Mouse (Mus musculus) forebrain, embryonic 12.5 days (tissue): ENCODE data around the gene Art3. TPM values are rescaled to one million over a fixed set of nuclear protein-coding genes. Genes with fewer than 3 reads are reported as not detected.

Experiments used
- ATAC-seq: fragments of 200-750 bp; cut with Nextera tagmentation; 2 replicates; pipeline ENCODE4 v1.8.0; 2017; ENCODE audit warnings: moderate TSS enrichment; ENCODE audit not compliant: low FRiP score
- H3K27ac ChIP-seq: fragments of 300-500 bp; sonication (generic); 2 replicates; pipeline ENCODE4 v1.5.1; 2016; ENCODE audit warnings: mild to moderate bottlenecking
- H3K27me3 ChIP-seq: fragments of 300-500 bp; sonication (generic); 2 replicates; pipeline ENCODE4 v1.6.1; 2016; ENCODE audit warnings: mild to moderate bottlenecking
- H3K36me3 ChIP-seq: fragments of 300-500 bp; sonication (generic); replicated peaks from 2 replicates; pipeline ENCODE4 v1.6.1; 2016; ENCODE audit warnings: mild to moderate bottlenecking
- H3K4me1 ChIP-seq: fragments of 300-500 bp; sonication (generic); 2 replicates; pipeline ENCODE4 v1.6.1; 2016
- H3K4me2 ChIP-seq: fragments of 300-500 bp; sonication (generic); 2 replicates; pipeline ENCODE4 v1.6.1; 2016; ENCODE audit warnings: mild to moderate bottlenecking, moderate library complexity
- H3K4me3 ChIP-seq: fragments of 300-500 bp; sonication (generic); replicated peaks from 2 replicates; pipeline ENCODE4 v1.5.1; 2016; ENCODE audit warnings: mild to moderate bottlenecking
- H3K9ac ChIP-seq: fragments of 300-500 bp; sonication (generic); 2 replicates; pipeline ENCODE4 v1.6.1; 2016; ENCODE audit warnings: mild to moderate bottlenecking
- H3K9me3 ChIP-seq: fragments of 300-500 bp; sonication (generic); 2 replicates; pipeline ENCODE4 v1.6.1; 2016
- whole genome bisulfite sequencing: fragments of 180-500 bp; shearing (Covaris S2); methylation state at CpG from one replicate; pipeline ENCODE4 v1.1.7; 2016; 5-methylcytosine and 5-hydroxymethylcytosine counted together
- polyA plus RNA-seq: library from polyadenylated mRNA; unstranded; fragments of >200 nt; fragmentation: Nextera tagmentation; extraction: Ambion mirVana; gene quantifications from 2 replicates; pipeline ENCODE4 v1.2.1, GENCODE M21; 2016

Art3 gene
- polyA plus RNA-seq, 1 experiment from 2014 or later: 0.79 TPM

- H3K27me3 ChIP-seq: no peaks in the 10 kb centered on the region
- H3K4me3 ChIP-seq: no peak overlapping the region
- H3K27ac ChIP-seq: no peak overlapping the region
- H3K36me3 ChIP-seq: no peaks in the 10 kb centered on the region
- 86% methylated on average over 7 of the region's 7 CpGs for WGBS
- no peak for ATAC-seq
- H3K4me2 ChIP-seq: no peak overlapping the region
- H3K9me3 ChIP-seq: no peaks in the 10 kb centered on the region
- H3K9ac ChIP-seq: no peak overlapping the region
- no peaks in the 10 kb centered on the region for H3K4me1 ChIP-seq
Measured at GRCm38 (mm10) chr5:92318119-92318518, 13.5 kb upstream of the Art3 start.

GRCm38 (mm10) chr5:92318596-92318995, 13.0 kb upstream of the Art3 start:
- Histone ChIP-seq H3K27me3 (no peaks in the 10 kb centered on the region), H3K4me2 (no peak overlapping the region), H3K36me3 (no peaks in the 10 kb centered on the region), H3K4me1 (no peaks in the 10 kb centered on the region), H3K27ac (no peak overlapping the region), H3K9me3 (no peaks in the 10 kb centered on the region), H3K4me3 (no peak overlapping the region), H3K9ac (no peak overlapping the region)
- ATAC-seq: no peak
- 93% methylated on average over 14 of the region's 14 CpGs for WGBS

GRCm38 (mm10) chr5:92321631-92322400, 9.8 kb upstream of the Art3 start:
- 79% methylated on average over 8 of the region's 8 CpGs for WGBS
- no peak overlapping the region for H3K27ac ChIP-seq
- ATAC-seq: no peak
- no peaks in the 10 kb centered on the region for H3K27me3 ChIP-seq
- H3K36me3 ChIP-seq: no peaks in the 10 kb centered on the region
- H3K4me1 ChIP-seq: no peaks in the 10 kb centered on the region
- no peak overlapping the region for H3K4me3 ChIP-seq
- H3K4me2 ChIP-seq: no peak overlapping the region
- H3K9me3 ChIP-seq: no peaks in the 10 kb centered on the region
- H3K9ac ChIP-seq: no peak overlapping the region

GRCm38 (mm10) chr5:92322612-92323011, 9.0 kb upstream of the Art3 start:
- ATAC-seq: no peak

DNA sequence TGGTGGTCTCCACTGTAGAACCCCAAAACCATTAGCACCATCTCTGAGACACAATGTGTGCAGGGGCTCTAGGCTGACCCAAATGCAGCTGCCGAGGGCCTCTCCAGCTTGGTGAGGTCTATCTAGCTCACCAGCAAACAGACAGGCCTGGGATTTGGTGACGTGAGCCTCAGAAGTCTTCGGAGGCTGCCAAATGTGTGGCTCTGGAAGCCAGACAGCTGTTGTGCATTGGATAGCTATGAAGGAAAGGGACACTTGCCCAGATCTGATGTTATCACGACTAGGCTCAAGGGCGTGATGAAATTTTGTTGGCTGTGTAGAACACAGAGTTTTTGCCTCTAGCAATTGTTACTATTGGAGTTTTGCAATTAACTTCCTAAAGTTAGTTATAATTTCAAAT, 8.4 kb upstream of the Art3 start:
- Histone ChIP-seq H3K36me3 (no peaks in the 10 kb centered on the region), H3K27ac (no peak overlapping the region), H3K27me3 (no peaks in the 10 kb centered on the region), H3K9me3 (no peaks in the 10 kb centered on the region), H3K4me2 (no peak overlapping the region), H3K4me1 (no peaks in the 10 kb centered on the region), H3K9ac (no peak overlapping the region), H3K4me3 (no peak overlapping the region)
- 87% methylated on average over 5 of the region's 5 CpGs for WGBS
- ATAC-seq: no peak

More at GRCm38 (mm10) chr5:92322612-92323011, 9.0 kb upstream of the Art3 start:
- WGBS: 89% methylated on average over 4 of the region's 4 CpGs
- Histone ChIP-seq H3K36me3 (no peaks in the 10 kb centered on the region), H3K4me1 (no peaks in the 10 kb centered on the region), H3K9me3 (no peaks in the 10 kb centered on the region), H3K27me3 (no peaks in the 10 kb centered on the region), H3K4me2 (no peak overlapping the region), H3K4me3 (no peak overlapping the region), H3K27ac (no peak overlapping the region), H3K9ac (no peak overlapping the region)

GRCm38 (mm10) chr5:92327367-92327766, 4.3 kb upstream of the Art3 start:
- Histone ChIP-seq H3K27ac (no peak overlapping the region), H3K9me3 (no peaks in the 10 kb centered on the region), H3K36me3 (no peaks in the 10 kb centered on the region), H3K27me3 (no peaks in the 10 kb centered on the region), H3K4me2 (no peak overlapping the region), H3K4me3 (no peak overlapping the region), H3K9ac (no peak overlapping the region), H3K4me1 (no peaks in the 10 kb centered on the region)
- no peak for ATAC-seq
- WGBS: 86% methylated on average over 6 of the region's 6 CpGs

- Histone ChIP-seq H3K36me3 (no peaks in the 10 kb centered on the region), H3K4me3 (no peak within 1 kb of the TSS), H3K9me3 (no peaks in the 10 kb centered on the region), H3K27me3 (no peaks in the 10 kb centered on the region), H3K9ac (no peak within 1 kb of the TSS), H3K4me1 (no peaks in the 10 kb centered on the region), H3K27ac (no peak within 1 kb of the TSS), H3K4me2 (no peak within 1 kb of the TSS)
- WGBS: 93% methylated on average over 7 of the region's 7 CpGs
- no peak for ATAC-seq
Measured at GRCm38 (mm10) chr5:92327929-92328328, 3.7 kb upstream of the Art3 start, which contains the start of gene Cxcl9. Cxcl9 (minus strand) TSS chr5:92328079.

- Histone ChIP-seq H3K9me3 (no peaks in the 10 kb centered on the region), H3K4me2 (no peak overlapping the region), H3K27me3 (no peaks in the 10 kb centered on the region), H3K4me3 (no peak overlapping the region), H3K36me3 (no peaks in the 10 kb centered on the region), H3K9ac (no peak overlapping the region), H3K4me1 (no peaks in the 10 kb centered on the region), H3K27ac (no peak overlapping the region)
- ATAC-seq: no peak
- WGBS: 94% methylated on average over 12 of the region's 12 CpGs
Measured at GRCm38 (mm10) chr5:92331122-92331521, 505 bp upstream of the Art3 start.

DNA sequence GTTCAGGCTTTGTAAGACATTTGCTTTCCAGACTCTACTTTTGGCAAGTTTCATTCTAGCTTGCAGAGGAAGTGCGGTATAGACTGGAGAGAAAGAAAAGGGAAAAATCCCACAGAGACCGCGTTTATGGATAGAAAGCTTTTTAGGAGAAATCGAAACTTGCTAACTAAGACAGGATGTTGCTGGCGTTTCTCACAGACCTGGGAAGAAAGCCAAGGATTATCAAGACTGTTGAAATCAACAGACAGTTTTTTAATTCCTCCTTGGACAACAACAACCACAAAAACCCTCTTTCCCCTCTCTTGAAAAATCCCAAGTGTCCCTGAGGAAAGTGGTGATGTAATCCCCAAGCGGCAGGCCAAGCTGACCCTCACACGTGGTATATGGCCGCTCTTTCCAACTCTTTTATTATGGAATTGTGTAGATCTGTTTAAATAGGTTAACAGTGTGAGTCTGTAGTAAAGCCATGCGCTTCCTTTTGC, 773 bp downstream of the Art3 start:
- H3K4me3 ChIP-seq: no peak overlapping the region
- H3K9me3 ChIP-seq: no peaks in the 10 kb centered on the region
- H3K9ac ChIP-seq: no peak overlapping the region
- no peak for ATAC-seq
- 76% methylated on average over 9 of the region's 9 CpGs for WGBS
- no peaks in the 10 kb centered on the region for H3K36me3 ChIP-seq
- H3K4me2 ChIP-seq: no peak overlapping the region
- no peak overlapping the region for H3K27ac ChIP-seq
- H3K4me1 ChIP-seq: no peaks in the 10 kb centered on the region
- no peaks in the 10 kb centered on the region for H3K27me3 ChIP-seq

GRCm38 (mm10) chr5:92336743-92337142, 5.1 kb downstream of the Art3 start:
- Histone ChIP-seq H3K9me3 (no peaks in the 10 kb centered on the region), H3K27me3 (no peaks in the 10 kb centered on the region), H3K4me3 (no peak overlapping the region), H3K4me1 (no peaks in the 10 kb centered on the region), H3K9ac (no peak overlapping the region), H3K4me2 (no peak overlapping the region), H3K36me3 (no peaks in the 10 kb centered on the region), H3K27ac (no peak overlapping the region)
- WGBS: 84% methylated on average over 3 of the region's 3 CpGs
- no peak for ATAC-seq

GRCm38 (mm10) chr5:92340606-92341005, 9.0 kb downstream of the Art3 start:
- H3K36me3 ChIP-seq: no peaks in the 10 kb centered on the region
- ATAC-seq: no peak
- no peaks in the 10 kb centered on the region for H3K9me3 ChIP-seq
- no peak overlapping the region for H3K4me2 ChIP-seq
- H3K9ac ChIP-seq: no peak overlapping the region
- no peak overlapping the region for H3K4me3 ChIP-seq
- no peaks in the 10 kb centered on the region for H3K27me3 ChIP-seq
- H3K27ac ChIP-seq: no peak overlapping the region
- no peaks in the 10 kb centered on the region for H3K4me1 ChIP-seq
- WGBS: 80% methylated on average over 4 of the region's 4 CpGs

DNA sequence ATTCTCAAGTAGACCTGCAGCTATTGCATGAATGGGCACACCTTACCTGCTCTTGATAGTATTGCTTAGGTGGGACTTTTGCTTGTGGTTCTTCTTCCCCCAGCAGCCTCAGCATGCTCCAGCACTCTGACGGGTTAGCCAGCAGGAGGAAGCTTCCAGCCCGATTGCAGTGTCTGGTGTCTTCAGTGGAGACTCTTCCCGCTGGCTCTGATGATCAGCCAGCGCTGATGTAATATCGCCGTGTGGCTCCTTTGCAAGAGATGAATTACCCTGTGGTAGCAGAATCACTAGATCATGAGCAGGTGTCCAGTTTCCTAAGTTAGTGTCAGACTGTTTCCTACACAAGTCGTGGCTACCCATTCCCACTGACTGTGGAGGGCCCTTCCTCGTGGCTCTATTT, 13.4 kb downstream of the Art3 start:
- Histone ChIP-seq H3K4me2 (no peak overlapping the region), H3K9me3 (no peaks in the 10 kb centered on the region)
- 91% methylated on average over 8 of the region's 8 CpGs for WGBS

More for the DNA sequence above, 13.4 kb downstream of the Art3 start:
- Histone ChIP-seq H3K27me3 (peaks cover 6% of the 10 kb centered on the region), H3K9ac (no peak overlapping the region), H3K4me1 (no peaks in the 10 kb centered on the region; the same call in 1 of the 2 replicates), H3K4me3 (no peak overlapping the region), H3K36me3 (no peaks in the 10 kb centered on the region), H3K27ac (no peak overlapping the region)
- ATAC-seq: no peak
